Mouse (Mus musculus) CH12.LX (cell line): ENCODE data around the gene Slc7a8. TPM values are rescaled to one million over a fixed set of nuclear protein-coding genes. Genes with fewer than 3 reads are reported as not detected.
A peak's percentile ranks its signal among the peaks of the same experiment; 100 is the strongest.

ENCODE experiments used
- DNase-seq: peaks from one replicate; pipeline ENCODE4 v3.0.0-alpha.2; 2013; ENCODE audit errors: extremely low read depth
- H3K27ac ChIP-seq: 2 replicates; pipeline ENCODE4 v1.5.1; 2012; ENCODE audit warnings: low read depth, mild to moderate bottlenecking, control low read depth, moderate library complexity; ENCODE audit not compliant: insufficient read depth
- H3K27me3 ChIP-seq: replicated peaks from 2 replicates; pipeline ENCODE3; 2012; ENCODE audit warnings: inconsistent platforms
- H3K36me3 ChIP-seq, 2 experiments: replicated peaks in 1 of 2; 2 replicates each; pipeline versions ENCODE3 to v1.6.1; 2012; ENCODE audit warnings: inconsistent platforms in 1 of 2, low read length in 1 of 2, mild to moderate bottlenecking in 1 of 2, mixed read lengths in 1 of 2, moderate library complexity in 1 of 2; ENCODE audit not compliant: control insufficient read depth in 1 of 2, insufficient read depth in 1 of 2
- H3K4me1 ChIP-seq, 2 experiments: 2 replicates each; pipeline ENCODE4 v1.6.1; 2012; ENCODE audit warnings: inconsistent platforms in 1 of 2, moderate library complexity in 1 of 2; ENCODE audit not compliant: insufficient read depth in 2 of 2, control insufficient read depth in 1 of 2
- H3K4me2 ChIP-seq: 2 replicates; pipeline ENCODE4 v1.6.1; 2012; ENCODE audit warnings: low read depth, mild to moderate bottlenecking, control low read depth; ENCODE audit not compliant: poor library complexity, insufficient read depth, severe bottlenecking
- H3K4me3 ChIP-seq, 3 experiments: fragments of 150-350 bp in 1 of 3; sonication (generic) in 1 of 3; replicated peaks in 1 of 3; 2 replicates each; pipeline versions ENCODE3 to v1.5.1; 2011 to 2012; ENCODE audit warnings: low read depth in 2 of 3, low read length in 2 of 3, mild to moderate bottlenecking in 2 of 3, moderate library complexity in 2 of 3, control low read depth in 1 of 3, improper control_type of control experiment in 1 of 3, inconsistent platforms in 1 of 3, mixed read lengths in 1 of 3; ENCODE audit not compliant: poor library complexity in 1 of 3
- H3K79me2 ChIP-seq: replicated peaks from 2 replicates; pipeline ENCODE4 v1.6.1; 2012; ENCODE audit warnings: mild to moderate bottlenecking, moderate library complexity; ENCODE audit not compliant: control insufficient read depth, poor library complexity, insufficient read depth, severe bottlenecking; ENCODE audit errors: extremely low read depth
- H3K9ac ChIP-seq: 2 replicates; pipeline ENCODE4 v1.6.1; 2012; ENCODE audit warnings: low read depth, mild to moderate bottlenecking, control low read depth, moderate library complexity; ENCODE audit not compliant: insufficient read depth
- H3K9me3 ChIP-seq: replicated peaks from 2 replicates; pipeline ENCODE3; 2012; ENCODE audit warnings: low read length, inconsistent platforms, mixed read lengths
- BHLHE40 ChIP-seq: IDR thresholded peaks from 2 replicates; pipeline ENCODE4 v1.6.1; 2011; ENCODE audit warnings: mild to moderate bottlenecking, low read depth, low read length, improper control_type of control experiment
- CHD2 ChIP-seq: IDR thresholded peaks from 2 replicates; pipeline ENCODE4 v1.6.1; 2011; ENCODE audit warnings: low read length, improper control_type of control experiment
- E2F4 ChIP-seq: IDR thresholded peaks from 2 replicates; pipeline ENCODE4 v1.6.1; 2011; ENCODE audit warnings: low read depth, low read length, improper control_type of control experiment; ENCODE audit not compliant: insufficient replicate concordance
- ELF1 ChIP-seq: IDR thresholded peaks from 2 replicates; pipeline ENCODE4 v1.6.1; 2014; ENCODE audit warnings: low read depth, mild to moderate bottlenecking, inconsistent platforms, low read length, improper control_type of control experiment
- GABPA ChIP-seq: IDR thresholded peaks from 2 replicates; pipeline ENCODE4 v1.6.1; 2012; ENCODE audit warnings: low read depth, low read length, improper control_type of control experiment, inconsistent platforms; ENCODE audit not compliant: insufficient replicate concordance
- IRF4 ChIP-seq: IDR thresholded peaks from 2 replicates; pipeline ENCODE4 v1.6.1; 2014; ENCODE audit warnings: low read depth, mild to moderate bottlenecking, inconsistent platforms, low read length, improper control_type of control experiment
- MAZ ChIP-seq: IDR thresholded peaks from 2 replicates; pipeline ENCODE4 v1.6.1; 2012; ENCODE audit warnings: low read depth, mild to moderate bottlenecking, inconsistent platforms, low read length, improper control_type of control experiment, moderate library complexity
- MXI1 ChIP-seq: IDR thresholded peaks from 2 replicates; pipeline ENCODE4 v1.6.1; 2011; ENCODE audit warnings: mild to moderate bottlenecking, low read depth, low read length, improper control_type of control experiment
- MYC ChIP-seq: IDR thresholded peaks from 2 replicates; pipeline ENCODE4 v1.6.1; 2011; ENCODE audit warnings: low read depth, mild to moderate bottlenecking, improper control_type of control experiment, low read length
- NELFE ChIP-seq: IDR thresholded peaks from 2 replicates; pipeline ENCODE4 v1.6.1; 2011; ENCODE audit warnings: low read depth, low read length, improper control_type of control experiment
- PAX5 ChIP-seq: IDR thresholded peaks from 2 replicates; pipeline ENCODE4 v1.6.1; 2012; ENCODE audit warnings: low read length, inconsistent platforms, mixed read lengths
- POLR2A ChIP-seq: IDR thresholded peaks from 2 replicates; pipeline ENCODE4 v1.6.1; 2011; ENCODE audit warnings: low read depth, mild to moderate bottlenecking, improper control_type of control experiment, low read length
- POLR2AphosphoS2 ChIP-seq: IDR thresholded peaks from 2 replicates; pipeline ENCODE4 v1.6.1; 2011; ENCODE audit warnings: low read depth, low read length, improper control_type of control experiment
- RAD21 ChIP-seq: IDR thresholded peaks from 2 replicates; pipeline ENCODE4 v1.6.1; 2011; ENCODE audit warnings: low read depth, mild to moderate bottlenecking, low read length, improper control_type of control experiment, moderate library complexity
- SIN3A ChIP-seq: IDR thresholded peaks from 2 replicates; pipeline ENCODE4 v1.6.1; 2012; ENCODE audit warnings: low read length, improper control_type of control experiment, inconsistent platforms
- SMC3 ChIP-seq: IDR thresholded peaks from 2 replicates; pipeline ENCODE4 v1.6.1; 2011; ENCODE audit warnings: low read depth, low read length, improper control_type of control experiment
- TCF12 ChIP-seq: IDR thresholded peaks from 2 replicates; pipeline ENCODE4 v1.6.1; 2014; ENCODE audit warnings: low read depth, mild to moderate bottlenecking, inconsistent platforms, low read length, improper control_type of control experiment
- ZKSCAN1 ChIP-seq: IDR thresholded peaks from 2 replicates; pipeline ENCODE4 v1.6.1; 2012; ENCODE audit warnings: low read depth, inconsistent platforms, low read length, improper control_type of control experiment, borderline replicate concordance
- ZNF384 ChIP-seq: IDR thresholded peaks from 2 replicates; pipeline ENCODE4 v1.6.1; 2012; ENCODE audit warnings: low read depth, low read length, improper control_type of control experiment, inconsistent platforms
- dilution Hi-C: fragments of 300-500 bp; cut with MboI; formaldehyde crosslinking; loops from 2 replicates; pipeline ENCODE4 v1.14.3; 2020; ENCODE audit warnings: low sequenced_read_pairs; ENCODE audit not compliant: extremely low pct_unique_long_range_greater_than_20kb, extremely low pct_ligation_motif_present
- in situ Hi-C: fragments of 300-500 bp; cut with MboI; formaldehyde crosslinking; loops from 3 replicates; pipeline ENCODE4 v1.14.3; 2019; ENCODE audit warnings: low sequenced_read_pairs, low pct_ligation_motif_present, low pct_unique_long_range_greater_than_20kb, mixed read lengths
- polyA plus RNA-seq: library from polyadenylated mRNA; unstranded; fragments of >175 nt; gene quantifications from 2 replicates; pipeline ENCODE4 v1.2.1, GENCODE M21; 2012; ENCODE audit warnings: low read depth; ENCODE audit not compliant: insufficient read length
- total RNA-seq, 2 experiments: library from RNA; depleted of rRNA; stranded (reverse); fragments of 300-350 nt in 1 of 2; fragments of >200 nt in 1 of 2; gene quantifications; 2 replicates each; pipeline ENCODE4 v1.2.3; 2012 to 2014

Gene Slc7a8
- total and polyA plus RNA-seq, 3 experiments = 0.13 to 0.17 TPM; not detected in 1

- TF ChIP-seq POLR2AphosphoS2 = no peak
- no peak; the same call in 1 of the 2 replicates for TF ChIP-seq ZNF384
- no peak for TF ChIP-seq CHD2
- peak; percentile 78; the same call in 1 of the 2 replicates for TF ChIP-seq SIN3A
- no peak for TF ChIP-seq PAX5
- TF ChIP-seq MAZ = peak; percentile 23; the same call in 1 of the 2 replicates
- no peak for TF ChIP-seq ZKSCAN1
- 0 out of 2 replicates have a peak, but pooled peaks have one; percentile 22 for TF ChIP-seq BHLHE40
- peak; percentile 53; the same call in 1 of the 2 replicates for TF ChIP-seq MXI1
- TF ChIP-seq E2F4 = 0 out of 2 replicates have a peak, but pooled peaks have one; percentile 28
- TF ChIP-seq RAD21 = peak; percentile 95
- no peak for TF ChIP-seq GABPA
Observed at GRCm38 (mm10) chr14:54714121-54714520, 67.6 kb downstream of the Slc7a8 start (continued).

GRCm38 (mm10) chr14:54712861-54713260 lies 68.9 kb downstream of the Slc7a8 start:
- H3K27ac ChIP-seq = peak overlapping the region; percentile 3; the same call in 1 of the 2 replicates
- DNase-seq = no peak
- TF ChIP-seq MYC (0 out of 2 replicates have a peak, but pooled peaks have one; percentile 22), POLR2A (peak; percentile 54), TCF12 (peak; percentile 38; the same call in 1 of the 2 replicates), ELF1 (peak; percentile 61), SMC3 (no peak), NELFE (0 out of 2 replicates have a peak, but pooled peaks have one; percentile 20), CHD2 (no peak), IRF4 (peak; percentile 23; the same call in 1 of the 2 replicates)
- TF ChIP-seq, all 38 proteins: peak for 6
- dilution Hi-C loops = no loop called here
- H3K4me1 ChIP-seq = peaks cover 8 to 30% of the 10 kb centered on the region in 2 experiments; a peak in 3 of 4 replicates
- no peaks in the 10 kb centered on the region for H3K36me3 ChIP-seq
- in situ Hi-C loops = loop anchor here (10.0 kb wide), 1 partner anchor 302 kb away; the partner anchor contains the start of gene Ngdn
- peaks cover 3% of the 10 kb centered on the region for H3K27me3 ChIP-seq
- no peaks in the 10 kb centered on the region for H3K79me2 ChIP-seq
- peak overlapping the region; percentile 44 for H3K9ac ChIP-seq
- H3K4me3 ChIP-seq = no peak overlapping the region
- H3K4me2 ChIP-seq = no peak overlapping the region; the same call in 1 of the 2 replicates
- H3K9me3 ChIP-seq = peaks cover 7% of the 10 kb centered on the region
